8 mouse cellular contexts compared by ENCODE assay signal in genomic region chr1:184748692-184749152, GRCm38 (mm10). TPM values are rescaled to one million over a fixed set of nuclear protein-coding genes. Genes with fewer than 3 reads are reported as not detected.
DNase-seq lines count a peak whose midpoint lies in the region; ATAC-seq lines count a peak whose summit lies in the region.

No protein-coding gene starts in this region.

- peak overlapping the region; percentile 26; the same call in 1 of the 2 replicates for H3K4me2 ChIP-seq in intestine, embryonic 14.5 days (ENCODE audit: low read length)
- H3K4me2 ChIP-seq in lung, embryonic 16.5 days (ENCODE audit: low read depth, low read length), result no peak overlapping the region
- no peak overlapping the region for H3K4me2 ChIP-seq in forebrain, embryonic 12.5 days

- DNase-seq in embryo, embryonic 9.5 days (ENCODE audit: extremely low spot score), result peak; percentile 9
- no peak for DNase-seq in embryo, embryonic 11 days
- DNase-seq in cerebellum, postnatal 14 days, result peak; percentile 70 to 80
- peak; percentile 70 for DNase-seq in intestine, embryonic 14.5 days (ENCODE audit: low spot score)
- DNase-seq in right cerebral cortex, postnatal 25 days, result no peak

- H3K27ac ChIP-seq in intestine, embryonic 14.5 days (ENCODE audit: low read depth), result peak overlapping the region; percentile 86
- H3K27ac ChIP-seq in lung, embryonic 16.5 days (ENCODE audit: low read length), result peak overlapping the region; percentile 23; the same call in 1 of the 2 replicates
- no peak overlapping the region for H3K27ac ChIP-seq in forebrain, embryonic 12.5 days

- H3K4me3 ChIP-seq in intestine, embryonic 14.5 days (ENCODE audit: low read depth, low read length), result no peak overlapping the region
- no peak overlapping the region for H3K4me3 ChIP-seq in lung, embryonic 16.5 days (ENCODE audit: low read length)
- no peak overlapping the region for H3K4me3 ChIP-seq in forebrain, embryonic 12.5 days (replicated peaks)

- H3K36me3 ChIP-seq in intestine, embryonic 14.5 days (ENCODE audit: control insufficient read depth, insufficient read depth, low read length), result no peaks in the 10 kb centered on the region
- no peaks in the 10 kb centered on the region for H3K36me3 ChIP-seq in lung, embryonic 16.5 days (ENCODE audit: control insufficient read depth, insufficient read depth, low read length)
- H3K36me3 ChIP-seq in forebrain, embryonic 12.5 days (replicated peaks), result no peaks in the 10 kb centered on the region

- ATAC-seq in intestine, embryonic 14.5 days (replicated peaks; ENCODE audit: low FRiP score, low TSS enrichment, low read depth), result 0 out of 2 replicates have a peak, but pooled peaks have one; percentile 54
- peak; percentile 90 for ATAC-seq in lung, embryonic 16.5 days (ENCODE audit: low read depth)
- ATAC-seq in CD4-positive, CD25-positive, alpha-beta regulatory T cell, adult 4 months, result no peak
- no peak for ATAC-seq in forebrain, embryonic 12.5 days (ENCODE audit: low FRiP score)

- no peaks in the 10 kb centered on the region for H3K27me3 ChIP-seq in intestine, embryonic 14.5 days (replicated peaks; ENCODE audit: control insufficient read depth, insufficient read depth, low read length)
- H3K27me3 ChIP-seq in lung, embryonic 16.5 days (ENCODE audit: control insufficient read depth, insufficient read depth, low read depth, low read length), result no peaks in the 10 kb centered on the region; the same call in 1 of the 2 replicates
- no peaks in the 10 kb centered on the region for H3K27me3 ChIP-seq in forebrain, embryonic 12.5 days

- H3K9ac ChIP-seq in intestine, embryonic 14.5 days (ENCODE audit: low read length), result no peak overlapping the region
- no peak overlapping the region for H3K9ac ChIP-seq in lung, embryonic 16.5 days (ENCODE audit: low read length)
- no peak overlapping the region for H3K9ac ChIP-seq in forebrain, embryonic 12.5 days

- H3K9me3 ChIP-seq in intestine, embryonic 14.5 days (ENCODE audit: control insufficient read depth, low read length), result no peaks in the 10 kb centered on the region
- H3K9me3 ChIP-seq in lung, embryonic 16.5 days (ENCODE audit: control insufficient read depth, low read length), result no peaks in the 10 kb centered on the region
- no peaks in the 10 kb centered on the region for H3K9me3 ChIP-seq in forebrain, embryonic 12.5 days

- 18% methylated on average over 14 of the region's 14 CpGs for WGBS in intestine, embryonic 14.5 days
- WGBS in lung, embryonic 16.5 days, result 30% methylated on average over 14 of the region's 14 CpGs
- 67% methylated on average over 14 of the region's 14 CpGs for WGBS in forebrain, embryonic 12.5 days

- peaks cover 19% of the 10 kb centered on the region for H3K4me1 ChIP-seq in intestine, embryonic 14.5 days (replicated peaks; ENCODE audit: control insufficient read depth, insufficient read depth, low read length)
- H3K4me1 ChIP-seq in lung, embryonic 16.5 days (replicated peaks; ENCODE audit: control insufficient read depth, insufficient read depth, low read length), result peaks cover 16% of the 10 kb centered on the region
- H3K4me1 ChIP-seq in forebrain, embryonic 12.5 days, result no peaks in the 10 kb centered on the region

RNA-seq across cellular contexts. Expression of gene Hlx, which starts 16.3 kb away (rescaled TPM):
- polyA plus RNA-seq in intestine, embryonic 14.5 days (2014; fragmentation: Nextera tagmentation; extraction: Ambion mirVana), result 49.3 and 53.4 TPM in 2 replicates
- polyA plus RNA-seq in lung, embryonic 16.5 days (2015; fragmentation: Nextera tagmentation; extraction: Ambion mirVana), result 25.9 and 28.8 TPM in 2 replicates
- polyA plus RNA-seq in CD4-positive, CD25-positive, alpha-beta regulatory T cell, adult 4 months (2017; shearing (Covaris generic)), result not detected
- 2.7 and 3.1 TPM in 2 replicates for polyA plus RNA-seq in forebrain, embryonic 12.5 days (2016; fragmentation: Nextera tagmentation; extraction: Ambion mirVana)

Comparison
In these comparisons a context has a peak if more than half of its experiments do, and no peak if none do; other contexts are left out.
1. DNase-seq: peak in embryo, embryonic 9.5 days (single experiment), cerebellum, postnatal 14 days (2 of 2) and intestine, embryonic 14.5 days (single experiment); none in embryo, embryonic 11 days (single experiment) and right cerebral cortex, postnatal 25 days (single experiment).
2. ATAC-seq: peak in intestine, embryonic 14.5 days (single experiment) and lung, embryonic 16.5 days (single experiment); none in CD4-positive, CD25-positive, alpha-beta regulatory T cell, adult 4 months (single experiment) and forebrain, embryonic 12.5 days (single experiment).